Mouse (Mus musculus): ENCODE data around the gene Cldn6. TPM values are rescaled to one million over a fixed set of nuclear protein-coding genes. Genes with fewer than 3 reads are reported as not detected.
A peak's percentile ranks its signal among the peaks of the same experiment; 100 is the strongest.

The Cldn6 gene
- total and polyA plus RNA-seq, 3 experiments, result not detected

DNA sequence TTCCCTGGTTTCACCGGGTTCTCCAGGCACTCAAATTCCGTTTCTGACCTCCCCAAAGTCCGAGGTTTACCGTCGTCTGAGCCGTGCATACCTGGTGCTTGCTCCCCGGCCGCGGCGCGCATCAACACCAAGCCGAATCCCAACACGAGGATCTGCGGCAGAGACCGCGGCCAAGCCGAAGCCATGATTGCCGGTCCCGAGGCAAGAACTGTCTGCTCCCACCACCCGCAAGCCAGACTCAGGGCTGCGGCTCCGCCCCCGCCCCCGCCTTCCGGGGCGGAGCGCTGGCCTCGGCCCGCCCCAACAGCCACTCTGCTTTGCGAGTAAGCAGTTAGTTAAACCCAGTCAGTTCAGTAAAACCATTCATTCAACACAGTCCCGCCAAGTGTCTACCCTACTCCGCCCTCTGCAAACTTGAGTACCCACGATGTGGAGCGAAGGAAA is 1.8 kb upstream of the Cldn6 start, which contains the start of gene Tnfrsf12a (continued):
- TF ChIP-seq GATA1 (IDR thresholded peaks at IDR 0.05; ENCODE audit: low read depth, low read length), result no peak
- no peak for TF ChIP-seq ZNF384 (IDR thresholded peaks at IDR 0.05; ENCODE audit: low read depth, low read length)
- TF ChIP-seq USF1 (IDR thresholded peaks at IDR 0.05; ENCODE audit: low read depth, low read length), result no peak
- TF ChIP-seq RCOR1 (IDR thresholded peaks at IDR 0.05; ENCODE audit: low read depth, low read length), result peak; percentile 21; the same call in 1 of the 2 replicates
- TF ChIP-seq POLR2AphosphoS5 (IDR thresholded peaks at IDR 0.05; ENCODE audit: borderline replicate concordance, low read depth, low read length), result peak; percentile 38; the same call in 1 of the 2 replicates
- TF ChIP-seq CHD2 (IDR thresholded peaks at IDR 0.05; ENCODE audit: low read length), result no peak
- no peak for TF ChIP-seq CTCF (IDR thresholded peaks at IDR 0.05 in 2 of 3, conservative IDR thresholded peaks at IDR 0.05 in 1 of 3; ENCODE audit: control insufficient read depth in 1 of 3, insufficient read depth in 1 of 3, low read depth in 2 of 3, low read length in 3 of 3, poor library complexity in 1 of 3, severe bottlenecking in 1 of 3)
- peak; percentile 90 for TF ChIP-seq NELFE (IDR thresholded peaks at IDR 0.05; ENCODE audit: low read depth, low read length)
- TF ChIP-seq GABPA (IDR thresholded peaks at IDR 0.05; ENCODE audit: low read depth, low read length), result no peak
- TF ChIP-seq TBP (IDR thresholded peaks at IDR 0.05; ENCODE audit: low read depth, low read length), result peak; percentile 95
- no peak for TF ChIP-seq MYC (IDR thresholded peaks at IDR 0.05; ENCODE audit: low read depth, low read length)
- TF ChIP-seq TCF12 (IDR thresholded peaks at IDR 0.05; ENCODE audit: low read depth, low read length), result peak; percentile 74
- no peak for TF ChIP-seq ZC3H11A (IDR thresholded peaks at IDR 0.05; ENCODE audit: low read depth, low read length)
- 0 out of 2 replicates have a peak, but pooled peaks have one; percentile 5 for TF ChIP-seq E2F4 (IDR thresholded peaks at IDR 0.05; ENCODE audit: borderline replicate concordance, low read depth, low read length)
- TF ChIP-seq RAD21 (IDR thresholded peaks at IDR 0.05; ENCODE audit: low read depth, low read length), result no peak
- no peak for TF ChIP-seq KAT2A (conservative IDR thresholded peaks at IDR 0.05; ENCODE audit: low read depth, low read length)
- 0 out of 2 replicates have a peak, but pooled peaks have one; percentile 22 for TF ChIP-seq ETS1 (IDR thresholded peaks at IDR 0.05; ENCODE audit: low read depth, low read length)
- TF ChIP-seq SMC3 (IDR thresholded peaks at IDR 0.05; ENCODE audit: low read depth, low read length), result no peak

DNA sequence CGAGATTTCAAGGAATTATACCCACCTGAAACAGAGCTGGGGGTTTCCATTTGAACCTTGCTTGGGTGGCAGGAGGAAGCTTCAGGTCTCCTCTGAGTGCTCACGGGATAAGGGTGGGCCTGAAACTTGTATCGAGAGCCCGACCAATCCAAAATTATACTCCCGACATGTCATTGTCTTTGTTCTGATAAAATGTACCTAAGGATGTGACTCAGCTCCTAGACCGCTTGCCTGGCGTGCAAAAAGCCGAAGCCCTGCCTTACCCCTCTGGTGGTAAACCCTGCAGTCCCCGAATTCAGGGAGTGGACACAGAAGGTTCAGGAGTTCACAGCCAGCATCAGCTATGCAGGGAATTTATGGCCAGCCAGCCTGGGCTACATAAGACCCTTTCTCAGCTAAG is 1.3 kb downstream of the Cldn6 start:
- peak overlapping the region in 1 of 2 experiments; percentile 7; a peak in 1 of 4 replicates for H3K4me3 ChIP-seq (ENCODE audit: control insufficient read depth in 1 of 2, insufficient read depth in 1 of 2, low read depth in 2 of 2, low read length in 2 of 2)
- no peaks in the 10 kb centered on the region for H3K27me3 ChIP-seq (ENCODE audit: control insufficient read depth in 1 of 2, insufficient read depth in 2 of 2, low read length in 2 of 2)
- no peaks in the 10 kb centered on the region for H3K9me3 ChIP-seq (replicated peaks; ENCODE audit: insufficient read depth, low read length)
- peaks cover 9% of the 10 kb centered on the region for H3K79me2 ChIP-seq (ENCODE audit: control insufficient read depth, insufficient read depth, low read length, poor library complexity)
- H3K4me1 ChIP-seq (ENCODE audit: control insufficient read depth in 1 of 2, insufficient read depth in 2 of 2, low read length in 2 of 2), result peaks cover 0 to 22% of the 10 kb centered on the region in 2 experiments; a peak in 3 of 4 replicates
- DNase-seq (ENCODE audit: low read depth, low spot score), result peak; percentile 62
- TF ChIP-seq MEF2A (IDR thresholded peaks at IDR 0.05; ENCODE audit: extremely low read depth, insufficient replicate concordance, low read depth, low read length, poor library complexity, severe bottlenecking), result no peak
- no peak for TF ChIP-seq JUND (IDR thresholded peaks at IDR 0.05; ENCODE audit: low read depth, low read length)
- no peak for TF ChIP-seq TCF12 (IDR thresholded peaks at IDR 0.05; ENCODE audit: low read depth, low read length)
- peak; percentile 28; the same call in 1 of the 2 replicates for TF ChIP-seq BHLHE40 (IDR thresholded peaks at IDR 0.05; ENCODE audit: borderline replicate concordance, low read depth, low read length)
- no peak overlapping the region for H3K27ac ChIP-seq (ENCODE audit: control insufficient read depth, low read depth, low read length)
- H3K36me3 ChIP-seq (ENCODE audit: control insufficient read depth in 1 of 2, insufficient read depth in 2 of 2, low read length in 2 of 2), result peaks cover 0 to 15% of the 10 kb centered on the region in 2 experiments; a peak in 2 of 4 replicates
- peak overlapping the region; percentile 31 for H3K9ac ChIP-seq (ENCODE audit: control insufficient read depth, low read depth, low read length, poor library complexity, severe bottlenecking)
